Mouse (Mus musculus) ES-Bruce4 (cell line): ENCODE measurements around the gene Tulp2.

Experiments used
- CTCF ChIP-seq: IDR thresholded peaks from one replicate; pipeline ENCODE4 v1.8.1; 2011; ENCODE audit warnings: low read depth, low read length
- EP300 ChIP-seq: IDR thresholded peaks from 2 replicates; pipeline ENCODE4 v1.6.1; 2011; ENCODE audit warnings: low read depth, low read length; ENCODE audit not compliant: insufficient read depth
- POLR2A ChIP-seq: IDR thresholded peaks from one replicate; pipeline ENCODE4 v1.8.1; 2011; ENCODE audit warnings: low read length; ENCODE audit not compliant: insufficient read depth

DNA sequence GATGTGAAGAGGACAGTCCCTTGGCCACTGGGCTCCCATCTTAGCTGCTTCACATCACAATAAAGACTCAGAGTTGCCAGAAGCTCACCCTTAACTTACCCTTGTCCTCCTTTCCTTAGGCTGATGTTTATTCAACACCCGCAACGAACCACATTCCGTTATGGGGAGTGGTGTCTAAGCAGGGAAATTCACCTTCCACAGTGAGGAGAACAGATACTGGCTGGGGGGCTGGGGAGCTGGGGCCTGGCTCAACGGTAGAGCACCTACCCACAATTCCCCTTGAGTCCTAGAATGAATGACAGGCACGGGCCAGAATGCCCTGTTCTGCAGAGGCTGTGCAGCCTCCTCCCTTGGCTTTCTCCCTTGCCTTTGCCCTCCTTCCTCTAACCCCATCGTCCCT, 77.2 kb downstream of the Tulp2 start:
- TF ChIP-seq POLR2A (no peak), EP300 (peak; percentile 89), CTCF (no peak)
